8 mouse cellular contexts compared by ENCODE assay signal in genomic region chr7:87277225-87277624, GRCm38 (mm10). TPM values are rescaled to one million over a fixed set of nuclear protein-coding genes. Genes with fewer than 3 reads are reported as not detected.
DNase-seq lines count a peak whose midpoint lies in the region; ATAC-seq and TF ChIP-seq lines count a peak whose summit lies in the region.

No protein-coding gene starts in this region.

- no peak overlapping the region for H3K27ac ChIP-seq in forebrain, postnatal 0 days (ENCODE audit: low read depth, low read length)

- intact Hi-C loops in heart, postnatal 25 days (cut with DNase I), result loop anchor here (10.0 kb wide), 1 partner anchor 162 kb away; no protein-coding TSS in a partner anchor

- DNase-seq in heart, adult 18-20 months, result peak; percentile 4 to 38
- DNase-seq in heart, postnatal 25 days (ENCODE audit: low spot score), result no peak
- DNase-seq in urinary bladder, postnatal 14 days (ENCODE audit: low spot score), result peak; percentile 33
- no peak for DNase-seq in urinary bladder, postnatal 4 days (ENCODE audit: low spot score in 2 of 2)
- peak; percentile 71 for DNase-seq in forebrain, postnatal 0 days
- DNase-seq in left cerebral cortex, adult 11 months (ENCODE audit: low spot score), result peak; percentile 9
- no peak for DNase-seq in cerebellum, adult 8-10 months

- no peaks in the 10 kb centered on the region for H3K4me1 ChIP-seq in forebrain, postnatal 0 days (ENCODE audit: insufficient read depth)

- no peaks in the 10 kb centered on the region for H3K9me3 ChIP-seq in forebrain, postnatal 0 days (ENCODE audit: low read length)

- WGBS in forebrain, postnatal 0 days, result 2% methylated on average over 1 of the region's 1 CpGs

- ATAC-seq in forebrain, postnatal 0 days, result no peak
- no peak for ATAC-seq in megakaryocyte progenitor cell, adult 5-6 weeks (replicated peaks; ENCODE audit: poor library complexity)

- H3K9ac ChIP-seq in forebrain, postnatal 0 days, result no peak overlapping the region

- H3K4me2 ChIP-seq in forebrain, postnatal 0 days (ENCODE audit: low read depth), result no peak overlapping the region

- peak; percentile 70 for TF ChIP-seq CTCF in forebrain, postnatal 0 days (IDR thresholded peaks at IDR 0.05; ENCODE audit: low read depth)

- no peaks in the 10 kb centered on the region for H3K27me3 ChIP-seq in forebrain, postnatal 0 days (ENCODE audit: insufficient read depth, low read length)

- no peak overlapping the region for H3K4me3 ChIP-seq in forebrain, postnatal 0 days (ENCODE audit: low read depth, low read length)

- no peaks in the 10 kb centered on the region for H3K36me3 ChIP-seq in forebrain, postnatal 0 days (ENCODE audit: insufficient read depth)

RNA-seq across cellular contexts. Expression of gene Nox4, which starts 31.3 kb away (rescaled TPM):
- total RNA-seq in heart, adult 18-20 months (2021), result 1 to 10 TPM in 1 of 2 experiments, under 1 TPM in 1; 0.50 to 1.2 TPM
- total RNA-seq in heart, postnatal 25 days (2021), result 1 to 10 TPM in 1 of 2 experiments, under 1 TPM in 1; 0.83 to 1.2 TPM
- total RNA-seq in forebrain, postnatal 0 days (2014; rRNA removed), result 1.5 and 1.6 TPM in 2 replicates
- 0.89 and 1.1 TPM in 2 replicates for polyA plus RNA-seq in forebrain, postnatal 0 days (2015; fragmentation: Nextera tagmentation; extraction: Ambion mirVana)
- total RNA-seq in megakaryocyte progenitor cell, adult 5-6 weeks (2015), result not detected in 2 replicates
- 0.14 TPM in 1 of 2 replicates, not detected in the other for total RNA-seq in megakaryocyte progenitor cell, adult 5-6 weeks (2017)

Comparison
In these comparisons a context has a peak if more than half of its experiments do, and no peak if none do; other contexts are left out.
1. DNase-seq: peak in heart, adult 18-20 months (2 of 2), urinary bladder, postnatal 14 days (single experiment), forebrain, postnatal 0 days (single experiment) and left cerebral cortex, adult 11 months (single experiment); none in heart, postnatal 25 days (single experiment), urinary bladder, postnatal 4 days (0 of 2) and cerebellum, adult 8-10 months (single experiment).